27 mouse cellular contexts compared by ENCODE assay signal in the genomic region with DNA sequence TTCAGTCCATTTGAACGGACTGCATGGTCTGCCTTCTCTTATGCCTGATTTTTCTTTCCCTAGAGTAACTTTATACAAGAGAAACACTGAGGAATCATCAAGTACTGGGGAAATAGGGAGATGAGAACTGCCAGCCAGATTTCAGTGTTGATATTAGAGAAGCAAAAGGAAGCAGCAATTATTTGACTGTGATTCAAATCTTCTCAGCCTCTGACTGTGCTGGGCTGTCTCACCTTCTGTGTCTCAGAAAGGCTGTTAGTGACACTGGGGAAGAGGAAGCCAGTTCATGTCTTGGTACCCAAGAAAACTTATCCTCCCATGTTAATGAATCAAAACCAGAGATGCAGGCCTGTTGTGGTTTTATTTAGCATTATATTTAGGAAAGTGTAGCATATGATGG. TPM values are rescaled to one million over a fixed set of nuclear protein-coding genes. Genes with fewer than 3 reads are reported as not detected.
DNase-seq lines count a peak whose midpoint lies in the region; ATAC-seq and TF ChIP-seq lines count a peak whose summit lies in the region.
"Had no signal": no experiment of that assay in that cellular context is flagged by ENCODE, and none has a peak within 500 bp of the region (broad histone marks: within the 10 kb centered on the region; RNA-seq: fewer than 3 reads in every experiment).

No protein-coding gene starts in this region.

- H3K27ac ChIP-seq in midbrain, embryonic 15.5 days, result no peak overlapping the region
- H3K27ac ChIP-seq in hindbrain, embryonic 13.5 days, result no peak overlapping the region
- no peak overlapping the region for H3K27ac ChIP-seq in lung, postnatal 0 days (ENCODE audit: low read length)
- H3K27ac ChIP-seq: embryonic facial prominence, embryonic 10.5 days; embryonic facial prominence, embryonic 13.5 days; forebrain, embryonic 12.5 days; forebrain, embryonic 15.5 days; heart, adult 2 months; heart, embryonic 10.5 days; hindbrain, embryonic 12.5 days; intestine, embryonic 15.5 days had no signal

- H3K4me1 ChIP-seq in midbrain, embryonic 15.5 days, result no peaks in the 10 kb centered on the region
- no peaks in the 10 kb centered on the region for H3K4me1 ChIP-seq in hindbrain, embryonic 13.5 days (replicated peaks)
- no peaks in the 10 kb centered on the region for H3K4me1 ChIP-seq in lung, postnatal 0 days (ENCODE audit: insufficient read depth, low read depth, low read length)
- H3K4me1 ChIP-seq: embryonic facial prominence, embryonic 10.5 days; embryonic facial prominence, embryonic 13.5 days; forebrain, embryonic 12.5 days; forebrain, embryonic 15.5 days; heart, embryonic 10.5 days; hindbrain, embryonic 12.5 days; intestine, embryonic 15.5 days had no signal

- H3K9me3 ChIP-seq in midbrain, embryonic 15.5 days, result no peaks in the 10 kb centered on the region
- H3K9me3 ChIP-seq in hindbrain, embryonic 13.5 days, result no peaks in the 10 kb centered on the region
- no peaks in the 10 kb centered on the region for H3K9me3 ChIP-seq in lung, postnatal 0 days (ENCODE audit: low read length)
- H3K9me3 ChIP-seq: embryonic facial prominence, embryonic 10.5 days; embryonic facial prominence, embryonic 13.5 days; forebrain, embryonic 12.5 days; forebrain, embryonic 15.5 days; heart, embryonic 10.5 days; hindbrain, embryonic 12.5 days; intestine, embryonic 15.5 days had no signal

- H3K4me3 ChIP-seq in midbrain, embryonic 15.5 days, result no peak overlapping the region
- no peak overlapping the region for H3K4me3 ChIP-seq in hindbrain, embryonic 13.5 days
- H3K4me3 ChIP-seq in lung, postnatal 0 days (ENCODE audit: low read depth, low read length), result no peak overlapping the region
- H3K4me3 ChIP-seq: embryonic facial prominence, embryonic 10.5 days; embryonic facial prominence, embryonic 13.5 days; erythroblast, embryonic 14.5 days; forebrain, embryonic 12.5 days; forebrain, embryonic 15.5 days; heart, adult 2 months; heart, embryonic 10.5 days; hindbrain, embryonic 12.5 days; intestine, embryonic 15.5 days had no signal

- no peaks in the 10 kb centered on the region for H3K36me3 ChIP-seq in midbrain, embryonic 15.5 days (replicated peaks)
- H3K36me3 ChIP-seq in hindbrain, embryonic 13.5 days, result no peaks in the 10 kb centered on the region
- no peaks in the 10 kb centered on the region for H3K36me3 ChIP-seq in lung, postnatal 0 days (ENCODE audit: insufficient read depth, low read length)
- H3K36me3 ChIP-seq: embryonic facial prominence, embryonic 10.5 days; embryonic facial prominence, embryonic 13.5 days; forebrain, embryonic 12.5 days; forebrain, embryonic 15.5 days; heart, embryonic 10.5 days; hindbrain, embryonic 12.5 days; intestine, embryonic 15.5 days had no signal

- H3K27me3 ChIP-seq in midbrain, embryonic 15.5 days (replicated peaks), result no peaks in the 10 kb centered on the region
- H3K27me3 ChIP-seq in hindbrain, embryonic 13.5 days, result no peaks in the 10 kb centered on the region
- no peaks in the 10 kb centered on the region for H3K27me3 ChIP-seq in lung, postnatal 0 days (replicated peaks; ENCODE audit: insufficient read depth, low read length)
- H3K27me3 ChIP-seq: embryonic facial prominence, embryonic 13.5 days; forebrain, embryonic 12.5 days; forebrain, embryonic 15.5 days; hindbrain, embryonic 12.5 days; intestine, embryonic 15.5 days had no signal

- no peak for TF ChIP-seq EP300 in lung, postnatal 0 days (IDR thresholded peaks at IDR 0.05)

- H3K4me2 ChIP-seq in midbrain, embryonic 15.5 days, result no peak overlapping the region
- no peak overlapping the region for H3K4me2 ChIP-seq in hindbrain, embryonic 13.5 days
- no peak overlapping the region for H3K4me2 ChIP-seq in lung, postnatal 0 days (replicated peaks; ENCODE audit: low read depth, low read length)
- H3K4me2 ChIP-seq: embryonic facial prominence, embryonic 13.5 days; forebrain, embryonic 12.5 days; forebrain, embryonic 15.5 days; hindbrain, embryonic 12.5 days; intestine, embryonic 15.5 days had no signal

- no peak for TF ChIP-seq CTCF in lung, postnatal 0 days (IDR thresholded peaks at IDR 0.05)

- no peak overlapping the region for H3K9ac ChIP-seq in midbrain, embryonic 15.5 days
- H3K9ac ChIP-seq in hindbrain, embryonic 13.5 days, result no peak overlapping the region
- no peak overlapping the region for H3K9ac ChIP-seq in lung, postnatal 0 days (replicated peaks; ENCODE audit: low read depth)
- H3K9ac ChIP-seq: embryonic facial prominence, embryonic 13.5 days; forebrain, embryonic 12.5 days; forebrain, embryonic 15.5 days; hindbrain, embryonic 12.5 days; intestine, embryonic 15.5 days had no signal

- 85% methylated on average over 1 of the region's 1 CpGs for WGBS in midbrain, embryonic 15.5 days
- WGBS in hindbrain, embryonic 13.5 days, result 84% methylated on average over 1 of the region's 1 CpGs
- WGBS in lung, postnatal 0 days, result 58% methylated on average over 1 of the region's 1 CpGs

- ATAC-seq in cerebellum, adult (ENCODE audit: insufficient number of reproducible peaks, low FRiP score, low TSS enrichment), result peak; percentile 46
- no peak for ATAC-seq in midbrain, embryonic 15.5 days (replicated peaks)
- ATAC-seq in hindbrain, embryonic 13.5 days (ENCODE audit: low FRiP score), result no peak
- no peak for ATAC-seq in lung, postnatal 0 days
- ATAC-seq: activated CD4-positive, CD25-positive, alpha-beta regulatory T cell, adult 4 months; forebrain, embryonic 15.5 days; hindbrain, embryonic 16.5 days; intestine, embryonic 15.5 days had no signal

- no peak for DNase-seq in cerebellum, adult 11 months
- peak; percentile 37 for DNase-seq in cerebellum, adult 8-10 months
- peak; percentile 44 to 46 for DNase-seq in cerebellum, postnatal 10 days
- DNase-seq in lung, postnatal 0 days (ENCODE audit: low spot score), result no peak
- DNase-seq: adrenal gland, adult 8-10 months; adrenal gland, postnatal 25 days; embryo, embryonic 11 days; gastrocnemius, postnatal 10 days; gastrocnemius, postnatal 36 days; heart, adult 2 months; kidney, adult 11 months had no signal

RNA-seq across cellular contexts. Expression of a gene that starts 14.8 kb away (rescaled TPM):
- not detected in 2 replicates for polyA plus RNA-seq in midbrain, embryonic 15.5 days (2015; fragmentation: Nextera tagmentation; extraction: Ambion mirVana)
- polyA plus RNA-seq in hindbrain, embryonic 13.5 days (2015; fragmentation: Nextera tagmentation; extraction: Ambion mirVana), result not detected in 2 replicates
- not detected in 2 replicates for polyA plus RNA-seq in lung, postnatal 0 days (2015; fragmentation: Nextera tagmentation; extraction: Ambion mirVana)
- polyA plus RNA-seq: activated CD4-positive, CD25-positive, alpha-beta regulatory T cell, adult 4 months; cortical plate, adult 2 months; embryonic facial prominence, embryonic 10.5 days; erythroblast, embryonic 14.5 days; forebrain, embryonic 12.5 days; heart, adult 2 months; heart, embryonic 10.5 days; heart, embryonic 14.5 days; heart, postnatal 0 days; hindbrain, embryonic 12.5 days; hindbrain, embryonic 16.5 days; intestine, embryonic 15.5 days had no signal

Comparison
In these comparisons a context has a peak if more than half of its experiments do, and no peak if none do; other contexts are left out.
1. DNase-seq: peak in cerebellum, adult 8-10 months (single experiment) and cerebellum, postnatal 10 days (2 of 2); none in cerebellum, adult 11 months (single experiment) and lung, postnatal 0 days (single experiment).